Mouse (Mus musculus): ENCODE measurements at regions not wholly inside any gene's neighbourhood (a gene's known extent, or its start where the extent isn't known, plus 50 kb on each side); places are given as distances from the start of the nearest gene placed in this dataset.

- no peak for DNase-seq (ENCODE audit: low spot score in 2 of 2)
Measured at GRCm38 (mm10) chr11:105538421-105539210, 51.2 kb upstream of the Tanc2 start.

DNA sequence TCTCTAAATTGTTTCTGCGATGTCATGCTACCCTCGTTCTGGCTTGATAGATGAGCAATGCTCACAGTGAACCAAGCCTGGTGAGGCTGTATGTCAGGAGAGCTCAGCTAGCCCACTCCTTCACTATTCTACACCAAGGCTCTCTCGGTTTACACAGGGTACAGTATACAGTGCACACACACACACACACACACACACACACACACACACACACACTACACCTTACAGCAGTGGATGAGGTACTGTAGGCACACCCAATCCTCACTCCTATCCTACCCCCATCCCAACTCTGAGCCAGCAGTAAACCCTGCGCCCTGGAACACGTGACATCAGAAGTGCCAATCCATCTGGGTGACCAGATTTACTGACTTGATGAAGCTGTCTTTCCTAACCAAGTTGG lies 57.2 kb upstream of the Tanc2 start:
- DNase-seq (ENCODE audit: low spot score in 2 of 2) = no peak

GRCm38 (mm10) chr11:105530711-105531157 lies 59.1 kb upstream of the Tanc2 start:
- DNase-seq (ENCODE audit: low spot score in 2 of 2) = no peak

- no peak for DNase-seq (ENCODE audit: low spot score in 2 of 2)
Measured at GRCm38 (mm10) chr11:105526066-105526465, 63.7 kb upstream of the Tanc2 start.

DNA sequence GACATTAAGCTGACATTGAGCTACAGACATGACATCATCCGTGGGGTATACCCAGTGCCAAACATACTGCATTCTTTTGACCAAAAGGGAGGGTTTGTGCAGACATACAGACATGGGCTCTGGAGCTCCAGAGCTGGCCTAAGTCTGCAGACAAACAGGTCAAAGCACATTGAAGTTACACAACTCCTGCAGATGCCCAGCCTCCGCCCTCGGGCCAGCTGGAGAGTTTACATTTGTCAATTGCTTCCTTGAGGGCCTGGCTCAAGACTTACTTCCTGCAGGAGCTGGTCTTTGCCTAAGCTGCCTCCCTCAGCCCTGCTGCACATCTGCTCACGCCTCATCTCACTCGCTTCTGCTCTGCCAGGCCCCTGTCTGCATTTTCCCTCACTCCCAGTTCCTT lies 64.2 kb upstream of the Tanc2 start:
- peak in 1 of 2 experiments; percentile 50 for DNase-seq (ENCODE audit: low spot score in 2 of 2)

GRCm38 (mm10) chr11:105524400-105524799 lies 65.4 kb upstream of the Tanc2 start:
- DNase-seq (ENCODE audit: low spot score in 2 of 2) = no peak

GRCm38 (mm10) chr11:105523765-105524164 lies 66.0 kb upstream of the Tanc2 start:
- no peak for DNase-seq (ENCODE audit: low spot score in 2 of 2)

DNA sequence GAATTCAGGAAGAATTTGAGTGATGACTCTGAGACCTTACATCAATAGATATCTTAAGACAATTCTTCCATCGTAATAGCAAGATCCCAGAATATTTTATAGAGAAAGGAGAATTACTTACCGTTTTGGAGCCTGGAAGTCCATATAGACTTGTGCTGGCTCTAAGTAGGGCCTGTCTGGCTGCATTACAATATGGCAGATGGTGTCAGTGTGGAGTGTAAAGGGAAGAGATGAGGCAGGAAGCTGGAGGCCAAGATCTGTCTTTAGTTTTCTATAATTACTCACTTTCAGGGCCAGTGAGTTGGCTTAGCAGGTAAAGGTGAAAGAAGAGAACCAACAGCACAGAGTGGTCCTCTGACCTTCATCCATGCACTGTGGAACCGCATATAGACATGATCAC lies 63.9 kb upstream of the March10 start:
- DNase-seq (ENCODE audit: low spot score in 2 of 2) = no peak

GRCm38 (mm10) chr11:105513275-105513674 lies 56.7 kb upstream of the March10 start:
- DNase-seq (ENCODE audit: low spot score in 2 of 2) = no peak

GRCm38 (mm10) chr11:105510626-105511025 lies 54.1 kb upstream of the March10 start:
- DNase-seq (ENCODE audit: low spot score in 2 of 2) = no peak

- DNase-seq (ENCODE audit: low spot score in 2 of 2) = no peak
Measured at GRCm38 (mm10) chr11:105510056-105510455, 53.5 kb upstream of the March10 start.

- DNase-seq (ENCODE audit: low spot score in 2 of 2) = no peak
Measured at GRCm38 (mm10) chr11:105508660-105509038, 52.1 kb upstream of the March10 start.

- DNase-seq (ENCODE audit: low spot score in 2 of 2) = peak in 1 of 2 experiments; percentile 63
Measured at GRCm38 (mm10) chr11:105507972-105508659, 51.6 kb upstream of the March10 start.

- DNase-seq (ENCODE audit: low spot score in 2 of 2) = no peak
Measured at GRCm38 (mm10) chr11:105507332-105507971, 50.9 kb upstream of the March10 start.

Data from left cerebral cortex, adult 8-10 months (tissue).